Mouse (Mus musculus): Measurements from ENCODE around the gene Zbtb34. TPM values are rescaled to one million over a fixed set of nuclear protein-coding genes. Genes with fewer than 3 reads are reported as not detected.

The Zbtb34 gene
- 10 to 100 TPM; 12.0 to 14.2 TPM for total RNA-seq (2021)
- long read RNA-seq, full-length matches to known transcripts = 5 of 9 reads
- long read RNA-seq, partial matches to known transcripts = 0 of 9 reads
- long read RNA-seq, other reads (novel, unspliced or antisense) = 4 of 9 reads

DNA sequence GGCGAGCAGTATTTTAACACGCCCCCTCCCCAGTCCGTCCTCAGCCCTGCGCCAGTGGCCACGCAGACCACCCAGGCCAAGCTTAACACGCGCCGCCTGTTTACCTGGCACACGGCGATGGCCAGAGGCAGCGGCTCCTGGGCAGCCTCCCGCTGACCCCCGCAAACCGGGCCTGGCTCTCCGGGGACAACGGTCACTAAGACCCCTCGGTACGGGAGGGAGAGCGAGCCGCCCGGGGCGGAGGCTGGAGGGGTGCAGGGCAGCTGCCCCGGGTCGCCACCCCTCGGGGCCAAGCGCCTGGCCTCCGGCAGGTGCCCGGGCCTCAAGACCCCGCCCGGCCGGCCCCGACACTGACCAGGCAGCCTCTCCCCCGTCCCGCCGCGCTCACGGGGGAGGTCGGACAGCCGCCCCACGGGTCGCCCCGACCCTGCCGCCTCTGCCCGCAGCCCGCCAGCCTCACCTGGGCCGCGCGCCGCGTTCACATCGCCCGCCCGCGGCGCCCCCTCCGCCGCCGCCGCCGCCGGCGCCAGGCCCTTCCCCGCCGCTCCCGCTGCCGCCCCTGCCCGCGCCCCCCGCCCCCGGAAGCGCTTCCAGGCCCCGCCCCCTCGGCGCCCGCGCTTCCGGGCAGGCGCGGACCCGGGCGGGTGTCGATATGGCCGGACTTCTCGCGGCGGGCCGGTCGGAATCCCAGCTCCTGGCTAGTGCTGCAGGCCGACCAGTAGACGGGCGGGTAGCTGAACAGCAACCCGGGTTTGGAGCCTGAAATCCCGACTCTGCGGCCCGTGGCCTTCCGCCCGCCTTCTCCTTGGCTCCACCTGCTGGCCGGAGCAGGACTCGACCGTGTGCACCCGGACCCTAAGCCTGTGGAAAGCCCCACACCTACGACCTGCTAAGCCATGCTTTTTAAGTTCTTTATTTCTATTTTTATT, at the start of gene Zbtb34:
TSS of gene Zbtb34 (minus strand) at position 554 of the 929 bp plus-strand sequence.
- peak in 1 of 2 experiments; percentile 54 for DNase-seq (ENCODE audit: low spot score in 2 of 2)

DNA sequence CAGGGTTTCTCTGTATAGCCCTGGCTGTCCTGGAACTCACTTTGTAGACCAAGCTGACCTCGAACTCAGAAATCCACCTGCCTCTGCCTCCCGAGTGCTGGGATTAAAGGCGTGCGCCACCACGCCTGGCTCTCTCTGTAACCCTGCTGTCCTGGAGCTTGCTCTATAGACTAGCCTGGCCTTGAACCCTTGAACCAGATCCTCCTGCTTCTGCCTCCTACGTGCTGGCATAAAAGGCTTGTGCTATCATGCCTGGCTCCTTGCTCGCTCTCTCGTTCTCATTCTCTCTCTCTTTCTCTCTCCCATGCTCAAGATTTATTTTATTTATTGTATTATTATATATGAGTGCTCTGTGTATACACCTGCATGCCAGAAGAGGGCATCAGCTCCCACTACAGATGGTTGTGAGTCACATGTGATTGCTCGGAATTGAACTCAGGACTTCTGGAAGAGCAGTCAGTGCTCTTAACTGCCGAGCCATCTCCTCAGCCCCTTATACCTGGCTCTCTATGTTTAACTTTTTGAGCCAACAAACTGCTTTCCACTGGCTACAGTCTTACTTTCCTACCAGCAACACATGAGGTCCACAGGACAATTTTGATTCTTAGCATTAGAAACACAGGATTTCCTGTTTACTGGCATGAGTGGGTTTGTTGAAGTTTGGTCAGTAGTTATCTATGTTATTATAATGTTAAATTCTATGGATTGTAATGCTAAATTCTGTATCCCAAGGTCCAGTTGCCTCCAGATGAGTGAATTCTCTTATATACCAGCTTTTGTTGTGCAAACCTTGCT, 47.0 kb upstream of the Zbtb34 start:
- DNase-seq (ENCODE audit: low spot score in 2 of 2) = no peak

GRCm38 (mm10) chr2:33475961-33476360, 44.8 kb upstream of the Zbtb34 start:
- DNase-seq (ENCODE audit: low spot score in 2 of 2) = peak; percentile 66 to 82

GRCm38 (mm10) chr2:33468466-33469097, 37.5 kb upstream of the Zbtb34 start, which contains the start of gene Zbtb43:
Gene Zbtb43 (minus strand): TSS chr2:33468559.
- peak; percentile 95 to 96 for DNase-seq (ENCODE audit: low spot score in 2 of 2)

DNA sequence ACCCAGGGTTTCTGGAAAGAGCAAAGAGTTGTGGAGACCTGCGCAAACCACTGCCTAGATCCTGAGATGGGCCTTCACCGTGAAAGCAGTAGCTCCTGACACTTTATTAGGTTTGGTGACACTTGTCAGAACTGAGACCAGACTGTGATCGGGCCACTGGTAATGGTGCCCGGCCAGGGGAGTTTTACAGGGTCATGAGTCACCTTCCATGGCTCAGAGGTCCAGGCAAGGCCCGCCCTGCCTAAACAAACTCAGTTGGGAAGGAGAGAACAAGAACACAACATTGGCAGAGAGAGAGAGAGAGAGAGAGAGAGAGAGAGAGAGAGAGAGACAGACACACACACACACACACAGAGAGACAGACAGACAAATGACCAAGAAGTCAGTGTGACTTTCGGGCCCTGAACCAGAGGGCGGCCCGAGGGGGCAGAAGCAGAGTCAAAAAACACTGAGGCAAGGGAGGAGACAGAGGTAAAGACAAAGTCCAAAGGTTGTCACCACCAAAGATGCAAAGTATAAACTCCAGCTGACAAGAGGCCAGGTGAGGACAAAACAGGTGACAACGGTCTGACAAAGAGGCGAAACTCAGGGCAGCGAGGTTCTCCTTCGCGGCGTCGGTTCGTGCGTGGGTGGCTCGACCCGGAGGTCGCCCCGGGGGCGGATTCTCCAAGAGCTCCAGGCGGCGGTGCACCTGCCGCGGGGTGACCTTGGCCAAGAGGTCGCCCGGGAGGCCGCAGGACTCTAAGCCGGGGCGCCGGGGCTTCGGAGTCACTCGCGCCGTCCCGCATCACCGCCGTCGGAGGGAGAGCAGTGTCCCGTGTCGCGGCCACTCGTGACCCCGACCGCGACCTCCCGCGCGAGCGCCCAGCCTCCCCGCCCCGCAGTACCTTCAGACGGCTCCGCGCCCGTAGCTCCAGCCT, 36.7 kb upstream of the Zbtb34 start:
- DNase-seq (ENCODE audit: low spot score in 2 of 2) = no peak

GRCm38 (mm10) chr2:33465966-33466365, 34.8 kb upstream of the Zbtb34 start:
- DNase-seq (ENCODE audit: low spot score in 2 of 2) = no peak

GRCm38 (mm10) chr2:33465215-33465614, 34.1 kb upstream of the Zbtb34 start:
- peak in 1 of 2 experiments; percentile 51 for DNase-seq (ENCODE audit: low spot score in 2 of 2)

DNA sequence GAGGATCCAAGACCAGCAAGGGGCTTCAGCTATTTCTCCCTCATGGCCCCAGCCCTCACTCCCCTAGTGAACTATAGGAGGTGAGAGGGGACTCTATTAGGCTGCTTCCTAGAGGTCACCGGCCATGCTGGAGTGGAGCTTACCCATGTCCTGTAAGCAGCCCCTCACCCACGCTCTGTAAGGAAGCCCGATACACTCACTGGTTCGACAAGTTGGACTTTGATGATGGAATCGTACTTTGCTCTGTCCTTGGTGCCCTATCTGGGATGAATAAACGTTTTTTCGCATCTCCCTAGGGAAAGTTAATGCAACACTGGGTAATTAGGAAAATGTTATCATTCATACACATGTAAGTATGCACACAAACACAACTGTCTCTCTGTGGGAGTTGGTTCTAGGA, 30.9 kb upstream of the Zbtb34 start:
- DNase-seq (ENCODE audit: low spot score in 2 of 2) = no peak

DNA sequence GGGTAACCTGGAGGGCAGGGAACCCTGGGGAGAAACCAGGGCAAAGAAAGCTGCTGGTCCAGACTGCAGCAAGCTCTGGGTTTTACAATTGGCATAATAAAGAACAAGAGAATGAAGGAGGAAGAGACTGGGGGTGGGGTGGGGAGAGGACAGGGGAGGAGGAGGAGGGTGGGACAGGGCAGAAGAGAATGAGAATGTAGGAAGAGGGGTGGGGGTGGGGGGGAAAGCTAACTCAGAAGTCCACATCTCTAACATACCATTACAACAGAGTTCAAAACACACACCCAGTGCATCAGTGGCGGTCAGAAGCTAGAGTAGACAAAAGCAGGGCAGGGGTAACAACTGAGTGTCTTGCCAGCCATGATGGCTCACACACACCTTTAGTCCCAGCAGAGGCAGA, 29.9 kb upstream of the Zbtb34 start:
- DNase-seq (ENCODE audit: low spot score in 2 of 2) = no peak

DNA sequence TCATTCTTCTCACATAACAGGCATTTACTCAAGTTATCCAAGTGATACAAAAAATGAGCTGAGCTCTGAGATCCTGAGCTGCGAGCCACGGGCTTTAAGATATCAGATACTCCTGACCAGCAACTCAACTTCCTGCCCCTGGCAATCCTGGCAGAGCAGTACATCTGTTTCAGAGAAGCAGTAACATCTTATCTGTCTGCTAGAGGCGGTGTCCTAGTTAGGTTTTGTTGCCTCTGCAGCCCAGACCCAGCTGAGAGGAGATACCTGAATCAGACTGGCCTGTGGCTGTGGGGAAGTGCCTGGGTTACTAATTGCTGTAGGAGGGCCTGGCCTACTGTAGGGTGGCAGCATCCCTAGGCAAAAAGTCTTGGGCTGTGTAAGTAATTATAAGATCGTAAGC, 28.5 kb upstream of the Zbtb34 start:
- DNase-seq (ENCODE audit: low spot score in 2 of 2) = no peak

- no peak for DNase-seq (ENCODE audit: low spot score in 2 of 2)
Measured at GRCm38 (mm10) chr2:33456696-33457095, 25.6 kb upstream of the Zbtb34 start.

GRCm38 (mm10) chr2:33456242-33456641, 25.1 kb upstream of the Zbtb34 start:
- no peak for DNase-seq (ENCODE audit: low spot score in 2 of 2)

GRCm38 (mm10) chr2:33455350-33455749, 24.2 kb upstream of the Zbtb34 start:
- no peak for DNase-seq (ENCODE audit: low spot score in 2 of 2)

DNA sequence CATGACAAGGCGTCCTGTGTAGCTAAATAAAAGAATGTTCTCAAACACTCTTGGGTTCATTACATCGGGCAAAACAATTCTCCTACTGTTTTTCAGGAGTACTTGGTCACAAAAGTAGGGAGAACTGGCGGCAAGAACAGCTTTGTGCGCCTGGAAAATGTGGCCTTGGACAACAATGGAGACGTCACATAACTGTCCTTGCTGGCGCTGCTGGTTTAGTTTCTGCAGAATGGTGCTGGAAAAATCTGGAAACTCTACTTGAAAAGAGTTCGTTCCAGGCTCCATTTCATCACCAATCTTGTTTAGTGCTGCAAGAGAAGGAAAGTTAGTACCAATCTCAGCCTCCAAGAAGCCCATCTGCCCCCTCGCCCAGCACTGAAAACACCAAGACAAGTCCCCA, 23.7 kb upstream of the Zbtb34 start:
- DNase-seq (ENCODE audit: low spot score in 2 of 2) = no peak

- DNase-seq (ENCODE audit: low spot score in 2 of 2) = no peak
Measured at GRCm38 (mm10) chr2:33453476-33453875, 22.4 kb upstream of the Zbtb34 start.

DNA sequence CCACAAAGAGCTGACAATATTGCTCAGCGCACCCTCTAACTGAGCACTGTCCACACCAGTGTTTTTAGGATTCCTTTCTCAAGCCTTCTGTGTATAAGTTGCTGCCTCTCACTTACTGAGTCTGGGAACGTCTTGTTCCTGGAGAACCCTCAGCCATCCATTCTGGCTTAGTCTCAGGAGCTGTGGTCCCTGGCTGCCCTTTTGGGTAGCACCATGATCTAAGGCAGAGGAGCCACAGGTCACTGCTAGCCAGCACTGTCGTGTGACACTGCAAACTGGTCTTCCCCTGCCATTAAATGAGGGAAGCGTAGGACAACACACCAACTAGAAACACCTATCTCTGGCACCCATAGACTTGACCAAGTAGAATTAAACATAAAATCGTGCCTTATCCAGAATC, 21.6 kb upstream of the Zbtb34 start:
- no peak for DNase-seq (ENCODE audit: low spot score in 2 of 2)

GRCm38 (mm10) chr2:33452140-33452539, 21.0 kb upstream of the Zbtb34 start:
- no peak for DNase-seq (ENCODE audit: low spot score in 2 of 2)

DNA sequence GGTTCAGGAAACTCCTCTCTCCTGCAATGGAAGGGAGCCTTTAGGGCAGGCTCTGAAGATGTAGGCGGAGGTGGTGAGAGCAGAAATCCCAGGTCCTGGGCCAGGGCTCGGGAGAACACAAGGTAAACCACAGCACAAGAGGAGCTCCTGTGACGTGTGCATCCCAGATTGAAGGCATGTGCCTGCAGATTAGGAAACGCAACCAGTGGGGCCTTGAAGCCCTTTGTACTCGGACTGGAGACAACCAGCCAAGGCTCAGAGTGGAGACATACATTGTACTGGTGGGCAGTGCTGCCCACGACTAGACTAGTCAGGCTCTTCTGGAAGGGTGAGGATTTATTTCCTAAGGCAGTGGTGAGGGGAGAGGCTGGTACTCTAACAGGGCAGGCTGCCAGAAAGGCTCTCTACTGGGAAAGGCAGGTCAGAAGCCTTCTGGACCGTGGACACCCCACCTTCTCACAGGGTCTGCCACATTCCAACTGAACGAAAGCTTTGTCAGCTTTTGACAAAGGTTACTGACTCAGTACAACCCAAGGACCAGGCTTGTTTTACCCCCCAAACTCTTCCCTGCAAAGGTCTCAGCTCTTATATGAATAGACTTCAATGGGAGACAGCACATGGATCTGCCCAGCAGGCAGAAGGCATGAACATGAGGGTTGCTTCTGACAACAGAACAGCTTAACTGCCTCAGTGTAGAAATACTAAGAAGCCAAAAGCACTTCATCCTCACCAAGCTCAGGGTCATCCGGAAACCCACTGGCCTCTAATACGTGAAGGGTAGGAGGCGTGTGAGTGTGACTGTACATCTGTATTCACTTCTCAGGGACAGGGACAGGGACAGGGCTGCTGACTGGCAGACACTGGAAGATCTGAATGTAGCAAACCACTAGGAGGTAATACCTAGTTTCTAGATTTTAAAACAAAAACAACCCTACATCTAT, 20.2 kb upstream of the Zbtb34 start:
- no peak for DNase-seq (ENCODE audit: low spot score in 2 of 2)
